Mouse (Mus musculus): ENCODE measurements around the gene Tfpi. TPM values are rescaled to one million over a fixed set of nuclear protein-coding genes. Genes with fewer than 3 reads are reported as not detected.
"Not testable (repeated sequence)": the region's sequence is repeated elsewhere in the genome, so short reads cannot be mapped to it uniquely, and the experiment has no call there.

Gene Tfpi
- polyA plus RNA-seq, 1 experiment from 2014 or later = 9.4 TPM

DNA sequence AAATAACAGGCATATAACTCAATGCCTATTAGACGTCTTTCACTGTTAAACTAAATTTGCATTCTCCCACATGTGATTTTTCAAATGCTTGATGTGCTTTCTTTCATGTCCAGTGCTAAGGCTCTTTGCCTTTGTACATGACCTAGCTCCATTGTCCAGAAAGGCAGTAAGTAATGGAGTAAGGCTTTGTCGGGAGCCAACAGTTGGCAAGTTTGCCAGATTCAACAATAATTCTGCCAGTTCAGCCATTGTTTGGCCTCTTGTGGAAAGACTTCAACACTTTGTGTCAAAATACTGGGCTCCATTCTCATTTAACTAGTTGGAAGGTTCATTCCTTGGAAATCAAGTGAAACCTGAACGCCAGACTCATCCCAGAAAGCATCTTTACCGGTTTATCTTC lies 60.1 kb downstream of the Tfpi start:
- no peak overlapping the region for H3K27ac ChIP-seq
- H3K27me3 ChIP-seq = no peaks in the 10 kb centered on the region
- ATAC-seq (ENCODE audit: low FRiP score) = no peak
- no peak overlapping the region for H3K4me3 ChIP-seq (replicated peaks)
- H3K9me3 ChIP-seq = no peaks in the 10 kb centered on the region
- H3K36me3 ChIP-seq (replicated peaks) = no peaks in the 10 kb centered on the region
- no peak overlapping the region for H3K4me2 ChIP-seq
- no peaks in the 10 kb centered on the region for H3K4me1 ChIP-seq
- H3K9ac ChIP-seq = no peak overlapping the region
- 76% methylated on average over 4 of the region's 4 CpGs for WGBS

- Histone ChIP-seq H3K4me1 (no peaks in the 10 kb centered on the region), H3K9me3 (no peaks in the 10 kb centered on the region), H3K9ac (no peak overlapping the region), H3K27ac (no peak overlapping the region), H3K4me3 (replicated peaks) (no peak overlapping the region), H3K4me2 (no peak overlapping the region), H3K27me3 (no peaks in the 10 kb centered on the region), H3K36me3 (replicated peaks) (no peaks in the 10 kb centered on the region)
- ATAC-seq (ENCODE audit: low FRiP score) = no peak
Measured at GRCm38 (mm10) chr2:84409796-84410592, 66.6 kb downstream of the Tfpi start.

DNA sequence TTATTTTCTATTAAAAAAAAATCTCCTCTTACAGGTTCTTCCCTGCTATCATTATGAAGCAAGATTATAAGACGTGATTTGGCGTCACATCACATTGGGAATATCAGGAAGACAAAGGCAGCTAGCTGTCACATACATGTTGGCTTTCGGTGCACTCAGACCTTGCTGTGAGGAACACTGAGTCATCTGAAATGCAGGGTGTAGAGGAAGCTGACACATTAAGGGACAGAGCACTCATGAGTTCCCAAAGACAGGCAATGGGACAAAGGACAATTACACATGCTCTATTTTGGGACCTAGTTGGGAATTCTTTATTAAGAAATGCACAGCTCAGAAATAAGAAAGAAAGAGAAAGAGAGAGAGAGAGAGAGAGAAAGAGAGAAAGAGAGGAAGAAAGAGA lies 71.7 kb downstream of the Tfpi start:
- no peaks in the 10 kb centered on the region for H3K36me3 ChIP-seq (replicated peaks)
- H3K9me3 ChIP-seq = no peaks in the 10 kb centered on the region
- H3K4me1 ChIP-seq = no peaks in the 10 kb centered on the region
- H3K27ac ChIP-seq = no peak overlapping the region
- H3K4me2 ChIP-seq = no peak overlapping the region
- H3K4me3 ChIP-seq (replicated peaks) = no peak overlapping the region
- ATAC-seq (ENCODE audit: low FRiP score) = no peak
- no peak overlapping the region for H3K9ac ChIP-seq
- no peaks in the 10 kb centered on the region for H3K27me3 ChIP-seq
- 85% methylated on average over 3 of the region's 3 CpGs for WGBS

DNA sequence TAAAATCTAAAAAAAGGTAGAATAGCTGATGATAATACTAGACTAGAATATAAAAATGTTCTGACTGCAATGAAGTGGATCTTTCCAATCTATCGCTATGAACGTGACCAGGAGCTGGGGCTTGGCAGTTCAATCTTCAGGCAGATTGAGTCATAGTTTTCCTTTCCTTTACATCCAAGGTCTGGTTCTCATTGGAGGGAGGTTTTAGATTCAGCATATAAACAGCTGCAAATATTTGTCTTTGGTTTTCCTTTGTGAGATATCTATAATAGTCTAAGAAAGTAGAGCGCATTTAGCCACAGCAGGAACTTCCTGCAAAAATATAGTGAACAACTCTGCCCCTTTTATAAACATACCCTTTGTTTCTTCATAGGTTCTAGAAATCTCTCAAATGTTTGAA lies 73.9 kb downstream of the Tfpi start:
- no peak overlapping the region for H3K4me2 ChIP-seq
- ATAC-seq (ENCODE audit: low FRiP score) = no peak
- WGBS = 91% methylated on average over 3 of the region's 3 CpGs

GRCm38 (mm10) chr2:84396557-84396956 lies 80.0 kb downstream of the Tfpi start:
- H3K36me3 ChIP-seq (replicated peaks) = no peaks in the 10 kb centered on the region
- no peak overlapping the region for H3K4me2 ChIP-seq
- WGBS = 85% methylated on average over 4 of the region's 4 CpGs
- ATAC-seq (ENCODE audit: low FRiP score) = no peak
- H3K9ac ChIP-seq = no peak overlapping the region
- H3K27ac ChIP-seq = no peak overlapping the region
- H3K4me3 ChIP-seq (replicated peaks) = no peak overlapping the region
- no peaks in the 10 kb centered on the region for H3K9me3 ChIP-seq
- no peaks in the 10 kb centered on the region for H3K27me3 ChIP-seq
- no peaks in the 10 kb centered on the region for H3K4me1 ChIP-seq

More for the DNA sequence above, 73.9 kb downstream of the Tfpi start:
- no peak overlapping the region for H3K4me3 ChIP-seq (replicated peaks)
- no peaks in the 10 kb centered on the region for H3K4me1 ChIP-seq
- no peaks in the 10 kb centered on the region for H3K36me3 ChIP-seq (replicated peaks)
- no peak overlapping the region for H3K9ac ChIP-seq
- H3K27me3 ChIP-seq = no peaks in the 10 kb centered on the region
- H3K9me3 ChIP-seq = no peaks in the 10 kb centered on the region
- no peak overlapping the region for H3K27ac ChIP-seq

- H3K27ac ChIP-seq = no peak overlapping the region
- H3K27me3 ChIP-seq = no peaks in the 10 kb centered on the region
- H3K36me3 ChIP-seq (replicated peaks) = no peaks in the 10 kb centered on the region
- no peak overlapping the region for H3K9ac ChIP-seq
- H3K4me3 ChIP-seq (replicated peaks) = no peak overlapping the region
- ATAC-seq (ENCODE audit: low FRiP score) = no peak
- H3K9me3 ChIP-seq = no peaks in the 10 kb centered on the region
- WGBS = 93% methylated on average over 4 of the region's 4 CpGs
- H3K4me1 ChIP-seq = peaks cover 6% of the 10 kb centered on the region; the same call in 1 of the 2 replicates
- H3K4me2 ChIP-seq = no peak overlapping the region
Measured at GRCm38 (mm10) chr2:84393236-84393635, 83.3 kb downstream of the Tfpi start.

DNA sequence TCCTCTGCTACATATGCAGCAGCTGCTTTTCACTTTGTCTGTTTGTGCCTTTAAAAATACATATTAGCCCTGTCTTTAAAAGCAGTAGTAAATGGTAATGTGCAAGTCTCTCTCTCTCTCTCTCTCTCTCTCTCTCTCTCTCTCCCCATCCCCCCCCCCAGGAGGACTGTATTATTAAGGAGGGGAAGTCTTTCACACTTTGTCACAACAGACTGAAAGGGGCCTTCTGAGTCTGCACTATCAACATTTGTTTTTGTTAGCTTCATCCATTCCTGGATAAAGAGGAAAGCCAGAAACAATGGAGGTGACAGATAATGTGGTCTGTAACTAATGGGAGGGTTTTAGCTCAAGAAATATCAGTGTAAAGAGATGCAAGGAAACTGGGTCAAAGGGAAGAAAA lies 87.5 kb downstream of the Tfpi start:
- H3K4me2 ChIP-seq = no peak overlapping the region
- H3K27me3 ChIP-seq = no peaks in the 10 kb centered on the region
- H3K9me3 ChIP-seq = no peaks in the 10 kb centered on the region
- H3K4me3 ChIP-seq (replicated peaks) = no peak overlapping the region
- H3K36me3 ChIP-seq (replicated peaks) = no peaks in the 10 kb centered on the region
- H3K27ac ChIP-seq = no peak overlapping the region
- no peak for ATAC-seq (ENCODE audit: low FRiP score)
- H3K4me1 ChIP-seq = peaks cover 6% of the 10 kb centered on the region; the same call in 1 of the 2 replicates
- H3K9ac ChIP-seq = no peak overlapping the region

- not testable (repeated sequence) for ATAC-seq (ENCODE audit: low FRiP score); H3K27me3 ChIP-seq; H3K4me3 ChIP-seq (replicated peaks); H3K9ac ChIP-seq; H3K4me2 ChIP-seq; H3K9me3 ChIP-seq; H3K27ac ChIP-seq; H3K4me1 ChIP-seq; H3K36me3 ChIP-seq (replicated peaks)
- 88% methylated on average over 14 of the region's 14 CpGs for WGBS
Measured at GRCm38 (mm10) chr2:84388537-84388936, 88.0 kb downstream of the Tfpi start.

DNA sequence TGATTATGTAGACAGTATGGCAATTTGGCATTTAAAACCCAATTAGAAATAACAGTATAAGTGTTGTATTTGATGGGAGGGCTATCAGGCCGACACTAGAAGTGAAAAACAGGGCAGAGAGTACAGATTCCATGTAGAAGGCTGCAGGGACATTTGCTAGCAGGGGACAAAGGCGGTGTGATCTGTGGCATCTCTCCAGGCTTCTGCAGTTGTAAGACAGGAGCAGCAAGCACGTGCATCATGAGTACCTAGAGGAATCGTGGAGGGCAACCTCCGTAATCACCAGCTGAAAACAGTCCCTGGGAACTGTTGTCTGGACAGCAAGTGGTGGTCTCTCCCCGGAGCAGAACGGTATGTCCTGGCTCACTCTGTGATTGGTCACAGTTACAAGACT lies 88.6 kb downstream of the Tfpi start:
- Histone ChIP-seq H3K9me3 (no peaks in the 10 kb centered on the region), H3K4me3 (replicated peaks) (no peak overlapping the region), H3K9ac (no peak overlapping the region), H3K4me1 (peaks cover 6% of the 10 kb centered on the region; the same call in 1 of the 2 replicates), H3K36me3 (replicated peaks) (no peaks in the 10 kb centered on the region), H3K4me2 (no peak overlapping the region), H3K27me3 (no peaks in the 10 kb centered on the region), H3K27ac (no peak overlapping the region)
- no peak for ATAC-seq (ENCODE audit: low FRiP score)
- 77% methylated on average over 7 of the region's 7 CpGs for WGBS

- 74% methylated on average over 11 of the region's 11 CpGs for WGBS
- no peak for ATAC-seq (ENCODE audit: low FRiP score)
Measured at GRCm38 (mm10) chr2:84387394-84388022, 89.1 kb downstream of the Tfpi start.

DNA sequence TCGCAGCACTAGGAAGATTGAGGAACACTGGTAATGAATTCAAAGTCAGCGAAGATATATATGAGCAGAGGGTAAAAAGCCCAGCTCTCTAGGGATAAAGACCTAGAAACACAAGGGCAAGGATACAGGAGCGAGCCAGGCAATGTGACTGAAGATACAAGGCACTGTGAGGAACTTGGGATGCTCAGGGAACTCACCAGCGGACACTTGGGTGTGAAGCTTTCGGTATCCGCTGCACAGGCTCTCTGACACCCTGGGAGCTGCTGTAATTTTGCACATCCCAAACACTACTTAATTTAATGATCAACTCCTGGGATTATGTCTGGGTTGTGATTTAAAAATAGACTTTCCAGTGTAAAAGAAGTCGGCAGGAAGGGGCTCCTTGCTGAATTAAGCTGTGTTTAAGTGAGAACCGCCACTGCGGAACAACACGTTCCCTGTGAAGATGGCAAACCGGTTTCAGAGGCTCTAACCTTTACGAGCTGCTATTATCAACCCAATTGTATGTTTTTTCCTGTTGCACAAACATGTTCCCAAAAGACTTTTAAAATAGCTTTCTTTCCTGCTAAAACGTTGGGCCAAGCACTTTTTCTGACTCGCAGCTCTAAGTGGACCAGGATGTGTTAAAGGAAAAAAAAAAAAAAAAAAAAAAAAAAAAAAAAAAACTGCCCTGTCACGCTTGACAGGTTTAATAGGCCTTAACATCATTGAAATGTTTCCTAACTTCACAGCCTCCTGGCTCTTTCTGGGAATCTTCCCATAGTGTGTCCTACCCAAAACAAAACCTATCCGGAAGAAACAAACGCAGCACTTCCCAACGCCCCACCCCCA lies 89.8 kb downstream of the Tfpi start:
- no peaks in the 10 kb centered on the region for H3K9me3 ChIP-seq
- H3K36me3 ChIP-seq (replicated peaks) = no peaks in the 10 kb centered on the region
- H3K27me3 ChIP-seq = no peaks in the 10 kb centered on the region
- H3K9ac ChIP-seq = no peak overlapping the region
- H3K4me1 ChIP-seq = peaks cover 6% of the 10 kb centered on the region; the same call in 1 of the 2 replicates
- 45% methylated on average over 18 of the region's 18 CpGs for WGBS
- no peak overlapping the region for H3K4me3 ChIP-seq (replicated peaks)
- no peak for ATAC-seq (ENCODE audit: low FRiP score)
- H3K27ac ChIP-seq = no peak overlapping the region
- peak overlapping the region; percentile 26 for H3K4me2 ChIP-seq

More at GRCm38 (mm10) chr2:84387394-84388022, 89.1 kb downstream of the Tfpi start:
- Histone ChIP-seq H3K27me3 (no peaks in the 10 kb centered on the region), H3K36me3 (replicated peaks) (no peaks in the 10 kb centered on the region), H3K4me1 (peaks cover 6% of the 10 kb centered on the region; the same call in 1 of the 2 replicates), H3K9ac (no peak overlapping the region), H3K4me3 (replicated peaks) (no peak overlapping the region), H3K9me3 (no peaks in the 10 kb centered on the region), H3K4me2 (no peak overlapping the region), H3K27ac (no peak overlapping the region)

DNA sequence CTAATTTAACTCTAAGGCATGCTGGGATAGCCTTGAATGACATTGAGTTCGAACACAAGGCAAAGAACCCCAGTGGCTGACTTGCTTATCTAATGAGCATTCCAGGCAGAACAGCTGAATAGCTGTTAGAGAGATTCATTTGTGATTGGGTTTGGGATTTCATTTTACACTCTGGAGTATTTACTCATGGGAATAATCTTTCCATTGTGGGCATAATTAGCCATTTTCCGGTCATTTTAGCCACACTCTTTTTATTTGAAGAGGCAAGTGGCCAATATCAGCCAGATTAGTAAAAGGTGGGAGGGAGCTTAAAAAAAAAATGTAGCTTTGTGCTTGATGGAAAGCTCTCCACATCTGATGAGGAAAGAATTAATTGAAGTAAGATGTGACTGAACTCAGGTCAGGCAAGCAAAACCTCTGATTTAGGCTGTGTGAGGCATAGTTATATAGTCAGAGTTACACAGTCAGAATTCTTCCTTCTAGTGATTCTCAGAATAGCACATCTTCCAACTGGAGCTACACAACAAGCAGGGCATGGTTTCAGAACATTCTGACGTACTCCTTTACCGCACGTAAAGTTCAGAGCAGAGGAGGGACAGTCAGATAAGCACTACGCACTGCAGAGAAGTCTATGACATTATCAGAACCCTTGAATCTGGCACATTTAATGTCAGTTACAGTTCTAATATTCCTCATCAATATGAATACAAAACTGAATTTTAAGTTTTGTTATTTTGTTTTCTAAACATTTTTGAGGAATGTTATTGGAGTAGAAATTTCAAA lies 91.5 kb downstream of the Tfpi start:
- 68% methylated on average over 6 of the region's 6 CpGs for WGBS
- H3K4me2 ChIP-seq = no peak overlapping the region
- no peaks in the 10 kb centered on the region for H3K36me3 ChIP-seq (replicated peaks)
- H3K27me3 ChIP-seq = no peaks in the 10 kb centered on the region
- ATAC-seq (ENCODE audit: low FRiP score) = no peak
- no peak overlapping the region for H3K4me3 ChIP-seq (replicated peaks)
- H3K4me1 ChIP-seq = peaks cover 6% of the 10 kb centered on the region; the same call in 1 of the 2 replicates
- no peaks in the 10 kb centered on the region for H3K9me3 ChIP-seq
- no peak overlapping the region for H3K9ac ChIP-seq
- H3K27ac ChIP-seq = no peak overlapping the region

All from forebrain, embryonic 12.5 days (tissue).